Comparison of ENCODE assay signal across 10 mouse cellular contexts in genomic region chr10:127323131-127323855, GRCm38 (mm10). TPM values are rescaled to one million over a fixed set of nuclear protein-coding genes. Genes with fewer than 3 reads are reported as not detected.
DNase-seq lines count a peak whose midpoint lies in the region; ATAC-seq and TF ChIP-seq lines count a peak whose summit lies in the region.
"Had no signal": no experiment of that assay in that cellular context is flagged by ENCODE, and none has a peak within 500 bp of the region (broad histone marks: within the 10 kb centered on the region; RNA-seq: fewer than 3 reads in every experiment).

No protein-coding gene starts in this region.

- no peak for TF ChIP-seq POLR2A in spleen, adult 2 months (IDR thresholded peaks at IDR 0.05; ENCODE audit: low read depth, low read length)

- no peaks in the 10 kb centered on the region for H3K9me3 ChIP-seq in lung, embryonic 15.5 days
- H3K9me3 ChIP-seq in embryonic facial prominence, embryonic 10.5 days: no peaks in the 10 kb centered on the region

- no peak for ATAC-seq in lung, embryonic 15.5 days (ENCODE audit: borderline replicate concordance, extremely low read depth, low FRiP score, low TSS enrichment)
- no peak for ATAC-seq in frontal cortex, adult (ENCODE audit: low TSS enrichment)
- ATAC-seq: forebrain, postnatal 0 days had no signal

- peaks cover 20% of the 10 kb centered on the region for H3K36me3 ChIP-seq in spleen, adult 2 months (ENCODE audit: control insufficient read depth, insufficient read depth, low read length)
- H3K36me3 ChIP-seq in lung, embryonic 15.5 days: no peaks in the 10 kb centered on the region
- H3K36me3 ChIP-seq in embryonic facial prominence, embryonic 10.5 days (replicated peaks): no peaks in the 10 kb centered on the region

- peaks cover 40% of the 10 kb centered on the region for H3K4me1 ChIP-seq in spleen, adult 2 months (ENCODE audit: control insufficient read depth, insufficient read depth, insufficient read length)
- peaks cover 19% of the 10 kb centered on the region for H3K4me1 ChIP-seq in lung, embryonic 15.5 days
- H3K4me1 ChIP-seq in embryonic facial prominence, embryonic 10.5 days: peaks cover 29% of the 10 kb centered on the region

- peak overlapping the region; percentile 5; the same call in 1 of the 2 replicates for H3K4me2 ChIP-seq in lung, embryonic 15.5 days

- WGBS in spleen, adult 2 months: 11% methylated on average over 17 of the region's 17 CpGs
- WGBS in lung, embryonic 15.5 days: 64% methylated on average over 17 of the region's 17 CpGs
- 71% methylated on average over 17 of the region's 17 CpGs for WGBS in embryonic facial prominence, embryonic 10.5 days

- H3K4me3 ChIP-seq in spleen, adult 2 months (ENCODE audit: extremely low read depth, insufficient read depth, insufficient read length): peak overlapping the region; percentile 60
- H3K4me3 ChIP-seq in lung, embryonic 15.5 days: no peak overlapping the region
- no peak overlapping the region for H3K4me3 ChIP-seq in embryonic facial prominence, embryonic 10.5 days

- TF ChIP-seq CTCF in spleen, adult 2 months (IDR thresholded peaks at IDR 0.05; ENCODE audit: extremely low read depth, insufficient read depth, insufficient read length, insufficient replicate concordance): no peak

- no peak overlapping the region for H3K9ac ChIP-seq in lung, embryonic 15.5 days
- H3K9ac ChIP-seq: forebrain, postnatal 0 days had no signal

- H3K27ac ChIP-seq in spleen, adult 2 months (ENCODE audit: insufficient read depth, low read length): peak overlapping the region; percentile 84
- H3K27ac ChIP-seq in lung, embryonic 15.5 days: no peak overlapping the region
- no peak overlapping the region for H3K27ac ChIP-seq in embryonic facial prominence, embryonic 10.5 days (replicated peaks)

- no peaks in the 10 kb centered on the region for H3K27me3 ChIP-seq in spleen, adult 2 months (ENCODE audit: control insufficient read depth, insufficient read depth, low read length)
- peaks cover 56% of the 10 kb centered on the region for H3K27me3 ChIP-seq in lung, embryonic 15.5 days
- H3K27me3 ChIP-seq in embryonic facial prominence, embryonic 10.5 days (replicated peaks; ENCODE audit: low read depth, poor library complexity, severe bottlenecking): peaks cover 73% of the 10 kb centered on the region

- peak; percentile 38 to 71 for DNase-seq in spleen, adult 2 months (ENCODE audit: low read depth in 1 of 2, low spot score in 2 of 2)
- no peak for DNase-seq in spleen, adult 12 weeks (ENCODE audit: low spot score)
- peak; percentile 14 for DNase-seq in brain, adult 2 months (ENCODE audit: low read depth, low spot score)
- DNase-seq in thymus, postnatal 14 days: peak; percentile 71
- no peak for DNase-seq in embryonic facial prominence, embryonic 10.5 days (ENCODE audit: low spot score)
- no peak for DNase-seq in frontal cortex, postnatal 10 days (ENCODE audit: low spot score in 2 of 2)
- DNase-seq: embryo, embryonic 11 days; forebrain, postnatal 0 days had no signal

RNA-seq across cellular contexts. Expression of gene Arhgap9, which starts 1.5 kb away (rescaled TPM):
- 72.7 and 87.2 TPM in 2 replicates for polyA plus RNA-seq in spleen, adult 2 months (2012; rRNA removed)
- 3.5 and 6.9 TPM in 2 replicates for polyA plus RNA-seq in lung, embryonic 15.5 days (2015; fragmentation: Nextera tagmentation; extraction: Ambion mirVana)
- polyA plus RNA-seq in embryonic facial prominence, embryonic 10.5 days (2016; fragmentation: Nextera tagmentation; extraction: Ambion mirVana): 2.0 and 2.1 TPM in 2 replicates

RNA-seq across cellular contexts. Expression of gene Mars, which starts 11.7 kb away (rescaled TPM):
- polyA plus RNA-seq in spleen, adult 2 months (2012; rRNA removed): 33.2 and 40.2 TPM in 2 replicates
- polyA plus RNA-seq in lung, embryonic 15.5 days (2015; fragmentation: Nextera tagmentation; extraction: Ambion mirVana): 104 and 108 TPM in 2 replicates
- 160 and 175 TPM in 2 replicates for polyA plus RNA-seq in embryonic facial prominence, embryonic 10.5 days (2016; fragmentation: Nextera tagmentation; extraction: Ambion mirVana)

RNA-seq across cellular contexts. Expression of gene Gli1, which starts 18.5 kb away (rescaled TPM):
- 0.42 and 0.74 TPM in 2 replicates for polyA plus RNA-seq in spleen, adult 2 months (2012; rRNA removed)
- 10.4 and 11.5 TPM in 2 replicates for polyA plus RNA-seq in lung, embryonic 15.5 days (2015; fragmentation: Nextera tagmentation; extraction: Ambion mirVana)
- polyA plus RNA-seq in embryonic facial prominence, embryonic 10.5 days (2016; fragmentation: Nextera tagmentation; extraction: Ambion mirVana): 11.4 and 13.0 TPM in 2 replicates

RNA-seq across cellular contexts. Expression of gene Inhbe, which starts 30.9 kb away (rescaled TPM):
- not detected in 2 replicates for polyA plus RNA-seq in spleen, adult 2 months (2012; rRNA removed)
- polyA plus RNA-seq in lung, embryonic 15.5 days (2015; fragmentation: Nextera tagmentation; extraction: Ambion mirVana): not detected in 2 replicates
- polyA plus RNA-seq in embryonic facial prominence, embryonic 10.5 days (2016; fragmentation: Nextera tagmentation; extraction: Ambion mirVana): 0.04 TPM in 1 of 2 replicates, not detected in the other
- polyA plus RNA-seq: forebrain, postnatal 0 days had no signal

RNA-seq across cellular contexts. Expression of gene Mbd6, which starts 34.5 kb away (rescaled TPM):
- 55.8 and 68.0 TPM in 2 replicates for polyA plus RNA-seq in spleen, adult 2 months (2012; rRNA removed)
- polyA plus RNA-seq in lung, embryonic 15.5 days (2015; fragmentation: Nextera tagmentation; extraction: Ambion mirVana): 13.3 and 18.8 TPM in 2 replicates
- 11.1 and 12.2 TPM in 2 replicates for polyA plus RNA-seq in embryonic facial prominence, embryonic 10.5 days (2016; fragmentation: Nextera tagmentation; extraction: Ambion mirVana)

Comparison
In these comparisons a context has a peak if more than half of its experiments do, and no peak if none do; other contexts are left out.
1. DNase-seq: peak in spleen, adult 2 months (2 of 2), brain, adult 2 months (single experiment) and thymus, postnatal 14 days (single experiment); none in spleen, adult 12 weeks (single experiment), embryonic facial prominence, embryonic 10.5 days (single experiment) and frontal cortex, postnatal 10 days (0 of 2).